Mouse (Mus musculus) hindbrain, embryonic 11.5 days (tissue): ENCODE results near the gene I0C0044D17Rik. TPM values are rescaled to one million over a fixed set of nuclear protein-coding genes. Genes with fewer than 3 reads are reported as not detected.

Source experiments
- ATAC-seq: fragments of 200-750 bp; cut with Nextera tagmentation; 2 replicates; pipeline ENCODE4 v1.8.0; 2017; ENCODE audit warnings: mild to moderate bottlenecking, moderate TSS enrichment, moderate library complexity; ENCODE audit not compliant: low FRiP score
- DNase-seq: peaks from one replicate; pipeline ENCODE4 v3.0.0-alpha.2; 2015; ENCODE audit warnings: low spot score
- H3K27ac ChIP-seq: fragments of 300-500 bp; sonication (generic); 2 replicates; pipeline ENCODE4 v1.5.1; 2014; ENCODE audit warnings: mild to moderate bottlenecking, low read depth, low read length
- H3K27me3 ChIP-seq: fragments of 300-500 bp; sonication (generic); 2 replicates; pipeline ENCODE4 v1.6.1; 2014; ENCODE audit warnings: mild to moderate bottlenecking, low read length, moderate library complexity, mixed read lengths; ENCODE audit not compliant: control insufficient read depth, insufficient read depth
- H3K36me3 ChIP-seq: fragments of 300-500 bp; sonication (generic); 2 replicates; pipeline ENCODE4 v1.6.1; 2014; ENCODE audit warnings: mild to moderate bottlenecking, low read length, moderate library complexity, mixed read lengths; ENCODE audit not compliant: control insufficient read depth, insufficient read depth
- H3K4me1 ChIP-seq: fragments of 300-500 bp; sonication (generic); replicated peaks from 2 replicates; pipeline ENCODE4 v1.6.1; 2014; ENCODE audit warnings: low read length, mixed read lengths; ENCODE audit not compliant: control insufficient read depth, insufficient read depth
- H3K4me2 ChIP-seq: fragments of 300-500 bp; sonication (generic); replicated peaks from 2 replicates; pipeline ENCODE4 v1.6.1; 2014; ENCODE audit warnings: mild to moderate bottlenecking, low read depth, low read length
- H3K4me3 ChIP-seq: fragments of 300-500 bp; sonication (generic); 2 replicates; pipeline ENCODE4 v1.5.1; 2014; ENCODE audit warnings: low read depth, low read length
- H3K9ac ChIP-seq: fragments of 300-500 bp; sonication (generic); 2 replicates; pipeline ENCODE4 v1.6.1; 2014; ENCODE audit warnings: low read depth, low read length
- H3K9me3 ChIP-seq: fragments of 300-500 bp; sonication (generic); 2 replicates; pipeline ENCODE4 v1.6.1; 2016; ENCODE audit warnings: low read length; ENCODE audit not compliant: control insufficient read depth
- WGBS: fragments of 180-500 bp; shearing (Covaris S2); extraction: QIAGEN DNeasy Blood & Tissue Kit; methylation state at CpG from one replicate; pipeline ENCODE4 v1.1.7; 2014; 5-methylcytosine and 5-hydroxymethylcytosine counted together
- polyA plus RNA-seq: library from polyadenylated mRNA; unstranded; fragments of >200 nt; fragmentation: Nextera tagmentation; extraction: Ambion mirVana; gene quantifications from 2 replicates; pipeline ENCODE4 v1.2.1, GENCODE M21; 2014

The I0C0044D17Rik gene
- polyA plus RNA-seq, 1 experiment from 2014 or later, result not detected

- Histone ChIP-seq H3K4me1 (0 out of 2 replicates have a peak, but pooled peaks cover 2% of the 10 kb centered on the region), H3K36me3 (no peaks in the 10 kb centered on the region), H3K9me3 (no peaks in the 10 kb centered on the region), H3K9ac (peak within 1 kb of the TSS; percentile 68), H3K27ac (no peak within 1 kb of the TSS), H3K27me3 (peaks cover 33% of the 10 kb centered on the region), H3K4me2 (peak within 1 kb of the TSS; percentile 100), H3K4me3 (peak within 1 kb of the TSS; percentile 67)
- ATAC-seq (peak; percentile 77), DNase-seq (peak; percentile 70)
- WGBS, result under 1% methylated on average over 66 of the region's 72 CpGs
Observed at GRCm38 (mm10) chr4:98817184-98817911, 6.3 kb downstream of the I0C0044D17Rik start, which contains the start of gene Kank4. TSS of gene Kank4 (minus strand) at chr4:98817537.

DNA sequence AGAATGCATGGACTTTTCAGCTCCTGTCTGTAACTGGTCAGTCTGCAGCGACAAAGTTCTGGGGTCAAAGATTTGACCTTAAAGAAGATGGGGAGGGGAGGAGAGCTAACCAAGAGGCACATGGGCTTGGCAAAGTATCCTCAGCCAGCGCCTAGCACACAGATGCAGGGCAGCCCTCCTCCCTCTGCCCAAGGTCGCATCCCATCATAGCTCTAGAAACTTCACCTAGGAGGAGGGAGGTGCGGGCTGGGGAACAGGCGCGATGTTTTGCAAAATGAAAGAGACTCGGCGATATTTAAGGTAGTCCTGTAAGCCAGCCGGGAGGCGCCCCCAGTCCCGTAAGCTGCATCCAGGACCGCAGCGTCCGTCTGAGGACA lies 6.8 kb downstream of the I0C0044D17Rik start:
- H3K27ac ChIP-seq, result no peak overlapping the region
- peaks cover 33% of the 10 kb centered on the region for H3K27me3 ChIP-seq
- ATAC-seq (peak; percentile 38; the same call in 1 of the 2 replicates), DNase-seq (no peak)
- under 1% methylated on average over 13 of the region's 14 CpGs for WGBS
- H3K36me3 ChIP-seq, result no peaks in the 10 kb centered on the region
- H3K9me3 ChIP-seq, result no peaks in the 10 kb centered on the region
- peak overlapping the region; percentile 100 for H3K4me2 ChIP-seq
- H3K4me3 ChIP-seq, result peak overlapping the region; percentile 67
- peak overlapping the region; percentile 68 for H3K9ac ChIP-seq
- 0 out of 2 replicates have a peak, but pooled peaks cover 2% of the 10 kb centered on the region for H3K4me1 ChIP-seq

- no peak for DNase-seq
- no peak overlapping the region for H3K4me2 ChIP-seq
- H3K27me3 ChIP-seq, result no peaks in the 10 kb centered on the region
- H3K9me3 ChIP-seq, result no peaks in the 10 kb centered on the region
- H3K36me3 ChIP-seq, result no peaks in the 10 kb centered on the region
- H3K9ac ChIP-seq, result no peak overlapping the region
- H3K4me1 ChIP-seq, result no peaks in the 10 kb centered on the region
- H3K4me3 ChIP-seq, result no peak overlapping the region
- no peak for ATAC-seq
- WGBS, result 84% methylated on average over 9 of the region's 9 CpGs
- no peak overlapping the region for H3K27ac ChIP-seq
Observed at GRCm38 (mm10) chr4:98806306-98806705, 17.3 kb downstream of the I0C0044D17Rik start.

DNA sequence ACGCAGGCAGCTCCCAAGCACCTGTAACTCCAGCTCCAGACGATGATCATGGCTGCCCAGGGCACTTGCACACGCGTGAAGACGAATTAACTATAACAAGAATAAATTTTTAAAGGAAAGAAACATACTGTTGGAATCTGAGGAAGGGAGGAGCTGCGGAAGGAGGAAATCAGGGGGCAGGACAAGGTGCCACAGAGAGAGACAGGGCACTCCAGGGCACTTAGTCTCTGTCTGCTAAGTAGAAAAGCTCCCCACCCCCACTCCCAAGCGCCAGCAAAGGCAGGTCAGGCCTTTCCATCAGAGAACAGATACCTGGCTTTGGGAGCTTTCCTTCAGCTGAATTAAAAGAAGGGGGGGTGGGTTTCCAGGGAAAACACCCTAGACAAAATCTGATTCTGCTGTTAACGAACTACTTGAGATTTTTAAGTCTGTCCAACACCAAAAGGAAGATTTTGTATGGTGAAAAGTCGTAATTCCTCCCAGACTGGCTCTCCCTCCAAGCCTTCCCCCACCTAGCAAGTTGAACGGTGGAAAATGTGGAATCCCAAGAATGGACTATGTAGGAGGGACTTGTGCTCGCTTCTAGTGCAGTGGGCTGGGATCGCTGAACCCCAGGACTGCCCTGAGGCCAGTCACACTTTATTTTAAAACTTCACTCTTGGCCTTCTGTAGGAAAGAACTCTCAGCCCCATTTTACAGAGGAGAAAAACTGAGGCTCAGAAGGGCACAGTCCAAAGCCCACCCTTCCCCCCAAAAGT lies 18.2 kb downstream of the I0C0044D17Rik start:
- Histone ChIP-seq H3K36me3 (no peaks in the 10 kb centered on the region), H3K4me2 (no peak overlapping the region), H3K27ac (0 out of 2 replicates have a peak overlapping the region, but pooled peaks have one; percentile 25), H3K9ac (no peak overlapping the region), H3K4me3 (no peak overlapping the region), H3K9me3 (no peaks in the 10 kb centered on the region), H3K4me1 (no peaks in the 10 kb centered on the region), H3K27me3 (no peaks in the 10 kb centered on the region)
- no peak for ATAC-seq
- no peak for DNase-seq
- WGBS, result 60% methylated on average over 12 of the region's 12 CpGs

DNA sequence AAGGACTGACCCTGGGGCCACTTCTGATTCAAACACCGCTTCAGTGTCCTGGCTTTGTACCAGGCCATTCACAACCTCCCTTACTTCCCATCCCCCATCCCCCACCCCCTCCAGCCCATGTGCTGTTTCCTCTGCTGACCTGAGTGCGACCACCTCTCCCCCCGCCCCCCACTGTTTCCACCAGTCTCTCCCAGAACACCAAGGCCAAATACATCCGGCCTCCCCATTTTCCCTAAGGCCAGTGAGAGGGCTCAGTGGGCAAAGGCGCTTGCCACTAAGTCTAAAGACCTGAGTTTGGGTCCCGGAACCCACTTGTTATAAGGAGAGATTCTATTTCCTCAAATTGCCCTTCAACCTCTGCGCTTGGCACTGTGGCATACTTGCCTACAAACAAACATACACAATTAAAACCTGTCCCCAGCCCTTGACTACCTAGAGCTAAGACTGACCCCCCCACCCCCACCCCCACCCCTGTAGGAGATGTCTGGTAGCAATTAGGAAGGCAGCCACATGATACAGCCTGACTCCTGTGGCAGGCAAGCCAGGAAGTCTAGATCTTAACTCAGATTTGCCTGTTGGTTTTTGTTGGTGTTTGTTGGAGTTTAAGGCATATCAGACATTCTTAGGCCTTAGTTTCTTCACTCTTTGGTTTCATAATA lies 19.0 kb downstream of the I0C0044D17Rik start:
- DNase-seq, result peak; percentile 23
- H3K27ac ChIP-seq, result no peak overlapping the region
- 57% methylated on average over 7 of the region's 7 CpGs for WGBS

GRCm38 (mm10) chr4:98801775-98802174 lies 21.9 kb downstream of the I0C0044D17Rik start:
- no peak for ATAC-seq
- no peak overlapping the region for H3K9ac ChIP-seq
- WGBS, result 93% methylated on average over 11 of the region's 11 CpGs

More for the DNA sequence above, 19.0 kb downstream of the I0C0044D17Rik start:
- Histone ChIP-seq H3K4me2 (no peak overlapping the region), H3K27me3 (no peaks in the 10 kb centered on the region), H3K4me1 (no peaks in the 10 kb centered on the region), H3K9me3 (no peaks in the 10 kb centered on the region), H3K9ac (no peak overlapping the region), H3K4me3 (no peak overlapping the region), H3K36me3 (no peaks in the 10 kb centered on the region)
- no peak for ATAC-seq

GRCm38 (mm10) chr4:98800824-98801223 lies 22.8 kb downstream of the I0C0044D17Rik start:
- DNase-seq, result no peak
- no peak for ATAC-seq
- Histone ChIP-seq H3K27ac (no peak overlapping the region), H3K9ac (no peak overlapping the region), H3K4me1 (no peaks in the 10 kb centered on the region), H3K9me3 (no peaks in the 10 kb centered on the region), H3K4me2 (no peak overlapping the region), H3K27me3 (no peaks in the 10 kb centered on the region), H3K36me3 (no peaks in the 10 kb centered on the region), H3K4me3 (no peak overlapping the region)
- WGBS, result 86% methylated on average over 8 of the region's 8 CpGs

More at GRCm38 (mm10) chr4:98801775-98802174, 21.9 kb downstream of the I0C0044D17Rik start:
- Histone ChIP-seq H3K27ac (no peak overlapping the region), H3K4me3 (no peak overlapping the region), H3K9me3 (no peaks in the 10 kb centered on the region), H3K27me3 (no peaks in the 10 kb centered on the region), H3K4me2 (no peak overlapping the region), H3K4me1 (no peaks in the 10 kb centered on the region), H3K36me3 (no peaks in the 10 kb centered on the region)
- no peak for DNase-seq

- Histone ChIP-seq H3K4me3 (no peak overlapping the region), H3K27ac (no peak overlapping the region), H3K9ac (no peak overlapping the region), H3K4me2 (no peak overlapping the region), H3K9me3 (no peaks in the 10 kb centered on the region), H3K36me3 (no peaks in the 10 kb centered on the region), H3K27me3 (no peaks in the 10 kb centered on the region), H3K4me1 (no peaks in the 10 kb centered on the region)
- ATAC-seq, result no peak
- 74% methylated on average over 11 of the region's 11 CpGs for WGBS
- DNase-seq, result no peak
Observed at GRCm38 (mm10) chr4:98796591-98797341, 26.9 kb downstream of the I0C0044D17Rik start.
